Mouse (Mus musculus) kidney, postnatal 0 days (tissue): ENCODE measurements around the gene Coq8a. TPM values are rescaled to one million over a fixed set of nuclear protein-coding genes. Genes with fewer than 3 reads are reported as not detected.

Experiments used
- ATAC-seq: fragments of 200-750 bp; cut with Nextera tagmentation; replicated peaks from 2 replicates; pipeline ENCODE4 v1.8.0; 2017; ENCODE audit warnings: low read depth, moderate number of reproducible peaks, moderate TSS enrichment, moderate library complexity; ENCODE audit not compliant: low FRiP score
- DNase-seq: peaks from one replicate; pipeline ENCODE4 v3.0.0-alpha.2; 2016; ENCODE audit warnings: low spot score
- H3K27ac ChIP-seq: fragments of 300-500 bp; sonication (generic); 2 replicates; pipeline ENCODE4 v1.5.1; 2014; ENCODE audit warnings: mild to moderate bottlenecking
- H3K27me3 ChIP-seq: fragments of 300-500 bp; sonication (generic); 2 replicates; pipeline ENCODE4 v1.6.1; 2014; ENCODE audit warnings: low read length, mixed read lengths; ENCODE audit not compliant: insufficient read depth
- H3K36me3 ChIP-seq: fragments of 300-500 bp; sonication (generic); 2 replicates; pipeline ENCODE4 v1.6.1; 2014; ENCODE audit warnings: low read length, mixed read lengths; ENCODE audit not compliant: insufficient read depth
- H3K4me1 ChIP-seq: fragments of 300-500 bp; sonication (generic); replicated peaks from 2 replicates; pipeline ENCODE4 v1.6.1; 2014; ENCODE audit warnings: antibody characterized with exemption, low read length, mixed read lengths; ENCODE audit not compliant: insufficient read depth
- H3K4me2 ChIP-seq: fragments of 300-500 bp; sonication (generic); 2 replicates; pipeline ENCODE4 v1.6.1; 2014; ENCODE audit warnings: mild to moderate bottlenecking, low read length, moderate library complexity, mixed read lengths
- H3K4me3 ChIP-seq: fragments of 300-500 bp; sonication (generic); replicated peaks from 2 replicates; pipeline ENCODE4 v1.5.1; 2014; ENCODE audit warnings: low read depth, low read length
- H3K9ac ChIP-seq: fragments of 300-500 bp; sonication (generic); 2 replicates; pipeline ENCODE4 v1.6.1; 2014; ENCODE audit warnings: low read depth, low read length
- H3K9me3 ChIP-seq: fragments of 300-500 bp; sonication (generic); replicated peaks from 2 replicates; pipeline ENCODE4 v1.6.1; 2016; ENCODE audit warnings: low read length, inconsistent platforms, mixed read lengths
- CTCF ChIP-seq: IDR thresholded peaks from 2 replicates; pipeline ENCODE4 v1.5.1; 2016; ENCODE audit warnings: antibody characterized with exemption, low read depth, mild to moderate bottlenecking, moderate library complexity
- WGBS: fragments of 180-500 bp; shearing (Covaris S2); extraction: QIAGEN DNeasy Blood & Tissue Kit; methylation state at CpG from one replicate; pipeline ENCODE4 v1.1.7; 2014; 5-methylcytosine and 5-hydroxymethylcytosine counted together
- polyA plus RNA-seq: library from polyadenylated mRNA; unstranded; fragments of >200 nt; fragmentation: Nextera tagmentation; extraction: Ambion mirVana; gene quantifications from 2 replicates; pipeline ENCODE4 v1.2.1, GENCODE M21; 2015

Coq8a gene
- polyA plus RNA-seq, 1 experiment from 2014 or later, result 31.5 TPM

DNA sequence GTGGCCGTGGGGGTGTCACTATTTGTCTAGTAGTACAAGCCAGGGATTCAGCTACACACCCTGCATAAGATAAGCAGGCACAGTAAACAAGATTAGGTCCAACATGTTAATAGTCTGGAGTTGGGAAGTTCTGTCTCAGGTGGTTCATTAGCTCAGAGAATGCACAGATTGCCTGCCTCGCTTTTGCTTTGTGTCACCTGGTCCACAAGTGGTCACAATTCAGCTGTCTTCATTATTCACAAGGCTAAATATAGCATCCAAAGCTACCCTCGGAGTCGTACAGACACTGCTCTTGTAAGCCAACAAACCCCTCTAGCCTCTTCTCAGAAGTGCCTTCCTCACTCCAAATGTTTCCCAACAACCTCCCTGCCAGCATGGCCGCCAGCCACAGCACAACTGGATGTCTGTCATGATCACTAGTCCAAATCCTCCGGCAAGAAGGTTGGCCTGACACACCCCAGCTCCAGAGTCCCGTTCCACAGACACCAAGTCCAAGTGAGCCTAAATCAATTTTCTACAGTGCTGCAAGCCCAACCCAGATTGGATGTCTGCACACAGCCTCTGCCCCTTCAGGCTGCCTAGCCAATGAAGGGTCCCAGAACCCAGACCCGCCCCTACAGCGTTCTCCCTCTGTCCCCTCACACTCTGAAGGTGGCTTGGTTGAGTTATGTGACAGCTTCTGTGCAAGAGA, 4.5 kb downstream of the Coq8a start:
- no peaks in the 10 kb centered on the region for H3K36me3 ChIP-seq
- TF ChIP-seq CTCF, result no peak
- WGBS, result 19% methylated on average over 9 of the region's 9 CpGs
- peak overlapping the region; percentile 71 for H3K9ac ChIP-seq
- peak overlapping the region; percentile 80 for H3K27ac ChIP-seq
- ATAC-seq, result peak; percentile 61
- H3K27me3 ChIP-seq, result no peaks in the 10 kb centered on the region
- peak overlapping the region; percentile 61 for H3K4me3 ChIP-seq
- no peaks in the 10 kb centered on the region for H3K9me3 ChIP-seq
- H3K4me2 ChIP-seq, result peak overlapping the region; percentile 96
- 0 out of 2 replicates have a peak, but pooled peaks cover 3% of the 10 kb centered on the region for H3K4me1 ChIP-seq
- peak; percentile 89 for DNase-seq

DNA sequence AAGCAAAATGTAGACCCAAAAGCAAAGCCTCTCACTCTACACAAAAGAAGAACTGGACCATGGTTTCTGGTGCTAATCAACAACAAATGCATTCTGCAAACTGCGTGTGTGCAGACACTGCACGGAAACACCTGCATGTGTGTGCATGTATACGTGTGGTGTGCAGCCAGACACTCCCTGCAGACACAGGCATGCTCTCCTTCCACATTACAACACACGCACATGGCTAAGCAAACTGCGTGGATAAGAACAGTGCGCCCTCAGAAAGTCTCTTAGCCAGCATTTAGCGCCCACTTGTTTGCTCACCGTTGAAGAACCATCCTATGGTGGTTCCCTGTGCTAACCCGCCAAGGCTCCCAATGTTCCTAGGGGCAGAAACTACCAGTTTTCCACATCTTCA, 5.4 kb downstream of the Coq8a start:
- Histone ChIP-seq H3K9me3 (no peaks in the 10 kb centered on the region), H3K36me3 (no peaks in the 10 kb centered on the region), H3K27me3 (no peaks in the 10 kb centered on the region), H3K4me1 (0 out of 2 replicates have a peak, but pooled peaks cover 3% of the 10 kb centered on the region), H3K4me2 (no peak overlapping the region), H3K9ac (no peak overlapping the region), H3K4me3 (no peak overlapping the region), H3K27ac (no peak overlapping the region)
- no peak for DNase-seq
- no peak for TF ChIP-seq CTCF
- ATAC-seq, result no peak
- WGBS, result 89% methylated on average over 9 of the region's 9 CpGs

DNA sequence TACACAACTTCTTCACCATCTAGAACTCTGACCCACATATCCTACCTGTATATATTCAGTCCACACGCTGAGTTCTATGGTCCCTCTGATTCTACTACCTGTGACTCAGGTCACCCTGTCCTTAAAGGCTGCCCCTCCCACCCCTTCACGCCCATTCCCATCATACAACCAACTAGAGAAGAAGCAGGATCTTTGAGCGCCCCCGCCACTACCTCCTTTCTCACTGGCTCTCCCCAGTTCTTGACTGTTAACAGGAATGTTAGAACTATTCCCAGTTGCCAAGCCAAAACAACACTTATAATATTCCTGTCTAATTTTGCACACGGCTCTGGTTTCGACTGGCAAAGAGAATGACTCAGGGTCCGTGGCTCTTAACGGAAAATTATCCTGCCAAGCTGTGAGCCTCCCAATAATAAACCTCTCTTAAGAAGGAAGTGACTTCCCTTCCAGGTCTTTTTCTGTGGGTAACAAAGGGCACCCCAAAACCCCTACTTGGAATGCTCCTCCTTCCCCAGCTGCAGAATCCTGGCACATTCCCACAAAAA, 5.9 kb downstream of the Coq8a start:
- no peak overlapping the region for H3K9ac ChIP-seq
- H3K4me2 ChIP-seq, result no peak overlapping the region
- no peaks in the 10 kb centered on the region for H3K36me3 ChIP-seq
- no peak for TF ChIP-seq CTCF
- H3K9me3 ChIP-seq, result no peaks in the 10 kb centered on the region
- WGBS, result 81% methylated on average over 8 of the region's 8 CpGs
- H3K4me1 ChIP-seq, result 0 out of 2 replicates have a peak, but pooled peaks cover 3% of the 10 kb centered on the region
- H3K27ac ChIP-seq, result no peak overlapping the region
- ATAC-seq (no peak), DNase-seq (no peak)
- no peaks in the 10 kb centered on the region for H3K27me3 ChIP-seq
- H3K4me3 ChIP-seq, result no peak overlapping the region

DNA sequence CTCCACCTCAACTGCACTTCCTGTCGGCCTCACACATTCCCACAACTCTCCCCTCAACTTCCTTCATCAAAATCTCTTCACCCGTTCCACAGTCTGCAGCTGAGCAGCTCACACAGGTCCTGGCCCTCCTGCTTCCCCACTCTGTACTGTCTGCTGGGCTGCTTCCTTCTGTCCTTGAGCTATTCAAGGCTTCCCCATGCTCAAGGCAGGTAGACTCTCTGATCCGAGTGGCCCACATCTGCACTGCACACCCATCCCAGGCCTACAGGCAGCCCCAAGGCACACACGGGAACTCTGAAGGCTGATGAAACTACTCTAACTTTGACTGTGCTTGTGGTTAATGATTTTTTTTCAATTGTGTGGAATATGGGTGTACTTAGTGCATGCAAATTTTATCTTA, 6.5 kb downstream of the Coq8a start:
- no peak for ATAC-seq

DNA sequence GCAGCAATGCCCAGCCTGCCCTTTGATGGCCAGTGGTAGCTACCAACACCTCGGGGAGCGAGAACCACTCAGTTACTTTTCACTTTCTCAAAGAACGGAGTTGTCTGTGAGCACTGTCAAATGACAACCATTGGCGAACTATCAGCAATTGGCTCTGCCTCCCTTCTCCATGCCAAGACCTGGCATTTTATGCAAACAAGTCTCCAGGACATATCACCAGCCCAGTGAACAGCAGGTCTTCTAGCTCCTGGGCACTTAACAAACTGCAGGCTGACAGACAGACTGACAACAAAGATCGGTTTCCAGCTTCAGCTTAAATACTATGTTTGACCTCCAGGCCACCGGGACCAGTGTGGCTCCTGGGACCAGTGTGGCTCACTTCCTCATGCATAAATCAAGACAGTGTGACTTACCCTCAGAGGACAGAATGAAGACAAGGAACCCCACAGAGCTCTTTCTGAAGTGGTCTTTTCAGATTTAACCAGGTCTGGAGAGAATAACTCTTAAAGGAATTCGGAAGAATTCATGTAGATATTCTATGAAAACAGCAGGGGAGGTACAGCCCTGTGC, 7.7 kb downstream of the Coq8a start:
- ATAC-seq (no peak), DNase-seq (no peak)
- Histone ChIP-seq H3K27ac (no peak overlapping the region), H3K4me1 (0 out of 2 replicates have a peak, but pooled peaks cover 3% of the 10 kb centered on the region), H3K4me3 (no peak overlapping the region), H3K9me3 (no peaks in the 10 kb centered on the region), H3K4me2 (no peak overlapping the region), H3K9ac (no peak overlapping the region), H3K36me3 (no peaks in the 10 kb centered on the region), H3K27me3 (no peaks in the 10 kb centered on the region)
- TF ChIP-seq CTCF, result no peak
- WGBS, result 57% methylated on average over 7 of the region's 7 CpGs

More for the DNA sequence above, 6.5 kb downstream of the Coq8a start:
- WGBS, result 52% methylated on average over 4 of the region's 4 CpGs
- Histone ChIP-seq H3K4me1 (0 out of 2 replicates have a peak, but pooled peaks cover 3% of the 10 kb centered on the region), H3K27me3 (no peaks in the 10 kb centered on the region), H3K27ac (no peak overlapping the region), H3K9me3 (no peaks in the 10 kb centered on the region), H3K9ac (no peak overlapping the region), H3K4me3 (no peak overlapping the region), H3K4me2 (no peak overlapping the region), H3K36me3 (no peaks in the 10 kb centered on the region)
- no peak for DNase-seq
- TF ChIP-seq CTCF, result no peak

DNA sequence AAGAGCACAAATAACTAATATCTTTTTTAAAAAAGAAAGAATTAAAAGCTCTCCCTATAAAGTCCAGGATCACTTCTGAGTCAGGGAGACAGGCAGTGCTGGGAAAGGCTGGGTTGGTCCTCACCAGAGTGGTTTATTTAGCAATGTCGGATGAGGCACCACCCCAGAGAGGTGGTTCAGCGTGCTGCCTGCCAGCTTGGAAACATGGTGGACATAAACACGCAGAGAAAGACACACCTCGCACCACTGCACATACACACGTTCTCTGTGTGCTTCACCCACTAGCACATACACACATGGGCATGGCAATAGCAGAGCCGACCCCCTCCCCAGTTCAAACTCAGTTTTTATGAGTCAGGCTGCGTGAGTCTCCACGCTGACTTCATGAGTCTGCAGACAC, 8.3 kb downstream of the Coq8a start:
- Histone ChIP-seq H3K27me3 (no peaks in the 10 kb centered on the region), H3K27ac (no peak overlapping the region), H3K4me2 (no peak overlapping the region), H3K4me3 (no peak overlapping the region), H3K9me3 (no peaks in the 10 kb centered on the region), H3K9ac (no peak overlapping the region), H3K4me1 (0 out of 2 replicates have a peak, but pooled peaks cover 3% of the 10 kb centered on the region), H3K36me3 (no peaks in the 10 kb centered on the region)
- WGBS, result 71% methylated on average over 8 of the region's 8 CpGs
- no peak for TF ChIP-seq CTCF
- DNase-seq (no peak), ATAC-seq (no peak)
